Mouse (Mus musculus) CH12.LX (cell line): ENCODE data around the gene Sh2b1.

Experiments used
- CTCF ChIP-seq, 2 experiments: IDR thresholded peaks in 1 of 2; conservative IDR thresholded peaks in 1 of 2; 2 replicates each; pipeline ENCODE4 v1.5.1; 2011 to 2012; ENCODE audit warnings: low read depth in 2 of 2, low read length in 2 of 2, improper control_type of control experiment in 1 of 2, inconsistent platforms in 1 of 2, mild to moderate bottlenecking in 1 of 2, moderate library complexity in 1 of 2
- EP300 ChIP-seq: IDR thresholded peaks from 2 replicates; pipeline ENCODE4 v1.6.1; 2011; ENCODE audit warnings: low read length, improper control_type of control experiment
- GABPA ChIP-seq: IDR thresholded peaks from 2 replicates; pipeline ENCODE4 v1.6.1; 2012; ENCODE audit warnings: low read depth, low read length, improper control_type of control experiment, inconsistent platforms; ENCODE audit not compliant: insufficient replicate concordance
- IRF4 ChIP-seq: IDR thresholded peaks from 2 replicates; pipeline ENCODE4 v1.6.1; 2014; ENCODE audit warnings: low read depth, mild to moderate bottlenecking, inconsistent platforms, low read length, improper control_type of control experiment
- MEF2A ChIP-seq: IDR thresholded peaks from 2 replicates; pipeline ENCODE4 v1.6.1; 2014; ENCODE audit warnings: low read depth, mild to moderate bottlenecking, inconsistent platforms, low read length, improper control_type of control experiment, borderline replicate concordance
- MXI1 ChIP-seq: IDR thresholded peaks from 2 replicates; pipeline ENCODE4 v1.6.1; 2011; ENCODE audit warnings: mild to moderate bottlenecking, low read depth, low read length, improper control_type of control experiment
- POLR2A ChIP-seq: IDR thresholded peaks from 2 replicates; pipeline ENCODE4 v1.6.1; 2011; ENCODE audit warnings: low read depth, mild to moderate bottlenecking, improper control_type of control experiment, low read length
- SIN3A ChIP-seq: IDR thresholded peaks from 2 replicates; pipeline ENCODE4 v1.6.1; 2012; ENCODE audit warnings: low read length, improper control_type of control experiment, inconsistent platforms
- TBP ChIP-seq: conservative IDR thresholded peaks from 2 replicates; pipeline ENCODE4 v1.6.1; 2011; ENCODE audit warnings: low read depth, low read length, improper control_type of control experiment
- TCF12 ChIP-seq: IDR thresholded peaks from 2 replicates; pipeline ENCODE4 v1.6.1; 2014; ENCODE audit warnings: low read depth, mild to moderate bottlenecking, inconsistent platforms, low read length, improper control_type of control experiment
- USF1 ChIP-seq: IDR thresholded peaks from 2 replicates; pipeline ENCODE4 v1.6.1; 2014; ENCODE audit warnings: low read depth, mild to moderate bottlenecking, inconsistent platforms, low read length, improper control_type of control experiment
- USF2 ChIP-seq: conservative IDR thresholded peaks from 2 replicates; pipeline ENCODE4 v1.6.1; 2011; ENCODE audit warnings: low read depth, low read length, improper control_type of control experiment
- ZKSCAN1 ChIP-seq: IDR thresholded peaks from 2 replicates; pipeline ENCODE4 v1.6.1; 2012; ENCODE audit warnings: low read depth, inconsistent platforms, low read length, improper control_type of control experiment, borderline replicate concordance
- ZMIZ1 ChIP-seq: IDR thresholded peaks from 2 replicates; pipeline ENCODE4 v1.6.1; 2012; ENCODE audit warnings: low read depth, mild to moderate bottlenecking, inconsistent platforms, low read length, improper control_type of control experiment

DNA sequence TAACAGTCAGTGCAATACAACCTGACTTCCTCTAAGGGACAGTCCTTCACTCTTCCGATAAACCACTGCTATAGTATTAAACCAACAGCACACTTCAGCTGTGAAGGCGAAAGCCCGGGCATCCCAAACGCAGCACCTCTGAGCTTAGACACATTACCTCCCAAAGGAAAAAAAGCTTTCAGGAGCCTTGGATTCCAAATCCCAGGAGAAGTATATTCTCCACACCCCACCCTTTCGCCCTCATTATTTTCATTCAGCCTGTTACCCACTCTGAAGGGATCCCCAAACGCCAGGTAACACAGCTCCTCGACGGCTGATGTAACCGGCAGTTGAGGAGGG, 26.4 kb upstream of the Sh2b1 start:
- TF ChIP-seq ZMIZ1 (no peak), USF2 (no peak), CTCF (conservative IDR thresholded peaks at IDR 0.05 in 1 of 2, IDR thresholded peaks at IDR 0.05 in 1 of 2; ENCODE audit: low read depth in 2 of 2, low read length in 2 of 2) (no peak), POLR2A (no peak; the same call in 1 of the 2 replicates), SIN3A (no peak), MEF2A (no peak), MXI1 (no peak), IRF4 (no peak), USF1 (no peak), ZKSCAN1 (no peak), EP300 (no peak), TCF12 (no peak), GABPA (no peak), TBP (no peak; the same call in 1 of the 2 replicates)
